In genomic region chr17:8310838-8311614, GRCm38 (mm10) we compare ENCODE assay signal across 8 mouse cellular contexts. TPM values are rescaled to one million over a fixed set of nuclear protein-coding genes. Genes with fewer than 3 reads are reported as not detected.
DNase-seq lines count a peak whose midpoint lies in the region; ATAC-seq lines count a peak whose summit lies in the region.

Gene Sft2d1, plus strand, starts transcription at chr17:8311102.

- ATAC-seq in inflammation-experienced regulatory T-cells, adult 6 months = peak; percentile 96
- ATAC-seq in megakaryocyte-erythroid progenitor cell, adult 5-6 weeks (replicated peaks; ENCODE audit: low FRiP score, low TSS enrichment, poor library complexity, severe bottlenecking) = peak; percentile 95

- peak; percentile 96 for DNase-seq in adipocyte (ENCODE audit: low spot score)
- peak; percentile 95 for DNase-seq in embryo, embryonic 10 days (ENCODE audit: low spot score)
- DNase-seq in gastrocnemius, postnatal 14 days = peak; percentile 97
- peak; percentile 95 to 98 for DNase-seq in left cerebral cortex, postnatal 10 days (ENCODE audit: extremely low spot score in 1 of 2, low spot score in 2 of 2)
- peak; percentile 97 for DNase-seq in right cerebral cortex, postnatal 25 days
- peak; percentile 93 to 97 for DNase-seq in urinary bladder, postnatal 4 days (ENCODE audit: low spot score in 2 of 2)

- intact Hi-C loops in gastrocnemius, postnatal 14 days (cut with DNase I; ENCODE audit: low total_unique reads) = loop anchor here (10.0 kb wide), 1 partner anchor 64 kb away; no protein-coding TSS in a partner anchor
- intact Hi-C loops in left cerebral cortex, postnatal 10 days (cut with DNase I) = no loop called here

RNA-seq across cellular contexts. Expression of gene Sft2d1, which starts in this region (rescaled TPM):
- 10 to 100 TPM; 13.3 to 14.8 TPM for total RNA-seq in gastrocnemius, postnatal 14 days (2021)
- polyA plus RNA-seq in inflammation-experienced regulatory T-cells, adult 6 months (2017; shearing (Covaris generic)) = 100 to 1,000 TPM; 111 to 145 (median 111) TPM
- total RNA-seq in left cerebral cortex, postnatal 10 days (2021) = 10 to 100 TPM; 63.7 to 64.0 TPM
- 63.1 and 137 TPM in 2 replicates for total RNA-seq in megakaryocyte-erythroid progenitor cell, adult 5-6 weeks (2014; fragmentation: Nextera tagmentation)
- 24.3 and 29.9 TPM in 2 replicates for total RNA-seq in megakaryocyte-erythroid progenitor cell, adult 5-6 weeks (2017)

Comparison
In these comparisons a context has a peak if more than half of its experiments do, and no peak if none do; other contexts are left out.
1. Peak in every context shown above with its lines: DNase-seq and ATAC-seq.